Mouse (Mus musculus) liver, embryonic 14.5 days (tissue): Measurements from ENCODE around the gene Cdt1. TPM values are rescaled to one million over a fixed set of nuclear protein-coding genes. Genes with fewer than 3 reads are reported as not detected.

Experiments used
- ATAC-seq: fragments of 200-750 bp; cut with Nextera tagmentation; 2 replicates; pipeline ENCODE4 v1.8.0; 2017; ENCODE audit warnings: moderate number of reproducible peaks, mild to moderate bottlenecking, moderate library complexity; ENCODE audit not compliant: insufficient read depth
- DNase-seq, 3 experiments: peaks; one replicate each; pipeline ENCODE4 v3.0.0-alpha.2; 2012 to 2013; ENCODE audit warnings: low read depth in 3 of 3, low spot score in 3 of 3
- H3K27ac ChIP-seq: fragments of 300-500 bp; sonication (generic); 2 replicates; pipeline ENCODE4 v1.5.1; 2014; ENCODE audit warnings: moderate library complexity, mild to moderate bottlenecking, control low read depth, inconsistent platforms
- H3K27me3 ChIP-seq: fragments of 300-500 bp; sonication (generic); 2 replicates; pipeline ENCODE4 v1.6.1; 2014; ENCODE audit warnings: mild to moderate bottlenecking, low read length, moderate library complexity; ENCODE audit not compliant: control insufficient read depth, insufficient read depth
- H3K36me3 ChIP-seq: fragments of 300-500 bp; sonication (generic); replicated peaks from 2 replicates; pipeline ENCODE4 v1.6.1; 2014; ENCODE audit warnings: low read depth; ENCODE audit not compliant: control insufficient read depth, insufficient read depth
- H3K4me1 ChIP-seq, 2 experiments: fragments of 200-500 bp in 1 of 2; fragments of 300-500 bp in 1 of 2; sonication (generic) in 1 of 2; replicated peaks; 2 replicates each; pipeline ENCODE4 v1.6.1; 2012 to 2014; ENCODE audit warnings: antibody characterized with exemption in 1 of 2, inconsistent platforms in 1 of 2, low read length in 1 of 2; ENCODE audit not compliant: control insufficient read depth in 2 of 2, insufficient read depth in 2 of 2
- H3K4me2 ChIP-seq: fragments of 300-500 bp; sonication (generic); 2 replicates; pipeline ENCODE4 v1.6.1; 2014; ENCODE audit warnings: low read depth, mild to moderate bottlenecking, control low read depth, moderate library complexity
- H3K4me3 ChIP-seq, 2 experiments: fragments of 200-500 bp in 1 of 2; fragments of 300-500 bp in 1 of 2; sonication (generic) in 1 of 2; 2 replicates each; pipeline ENCODE4 v1.5.1; 2012 to 2014; ENCODE audit warnings: low read depth in 2 of 2, low read length in 2 of 2, mild to moderate bottlenecking in 2 of 2, control low read depth in 1 of 2, inconsistent platforms in 1 of 2, moderate library complexity in 1 of 2; ENCODE audit not compliant: insufficient read depth in 1 of 2
- H3K9ac ChIP-seq: fragments of 300-500 bp; sonication (generic); replicated peaks from 2 replicates; pipeline ENCODE4 v1.6.1; 2014; ENCODE audit warnings: mild to moderate bottlenecking, control low read depth, moderate library complexity
- H3K9me3 ChIP-seq: fragments of 300-500 bp; sonication (generic); 2 replicates; pipeline ENCODE4 v1.6.1; 2016; ENCODE audit warnings: low read length, mixed read lengths; ENCODE audit not compliant: control insufficient read depth
- CTCF ChIP-seq: IDR thresholded peaks from 2 replicates; pipeline ENCODE4 v1.5.1; 2016; ENCODE audit warnings: antibody characterized with exemption, low read depth, control low read depth
- EP300 ChIP-seq: IDR thresholded peaks from 2 replicates; pipeline ENCODE4 v1.6.1; 2016; ENCODE audit warnings: antibody characterized with exemption, low read depth
- WGBS: fragments of 180-500 bp; shearing (Covaris S2); extraction: QIAGEN DNeasy Blood & Tissue Kit; methylation state at CpG from one replicate; pipeline ENCODE4 v1.1.7; 2014; ENCODE audit not compliant: insufficient replicate concordance; 5-methylcytosine and 5-hydroxymethylcytosine counted together
- polyA plus RNA-seq, 2 experiments: library from polyadenylated mRNA; depleted of rRNA in 1 of 2; stranded (reverse) in 1 of 2; unstranded in 1 of 2; fragments of >200 nt; fragmentation: Nextera tagmentation in 1 of 2; extraction: Ambion mirVana in 1 of 2; gene quantifications; 2 replicates each; pipeline versions ENCODE4 v1.2.1 to v1.2.3; 2012 to 2014

The Cdt1 gene
- polyA plus RNA-seq, 2 experiments: 41.9 to 65.3 TPM

GRCm38 (mm10) chr8:122596031-122596430, 28.2 kb downstream of the Cdt1 start:
- no peak for DNase-seq
- Histone ChIP-seq H3K4me3 (no peak overlapping the region), H3K9me3 (no peaks in the 10 kb centered on the region)

GRCm38 (mm10) chr8:122600666-122601065, 32.9 kb downstream of the Cdt1 start:
- no peaks in the 10 kb centered on the region for H3K4me1 ChIP-seq
- no peak overlapping the region for H3K27ac ChIP-seq
- H3K36me3 ChIP-seq: no peaks in the 10 kb centered on the region
- H3K27me3 ChIP-seq: no peaks in the 10 kb centered on the region
- DNase-seq (no peak), ATAC-seq (no peak)
- no peak overlapping the region for H3K4me2 ChIP-seq
- WGBS: 82% methylated on average over 9 of the region's 9 CpGs
- no peak overlapping the region for H3K9ac ChIP-seq
- no peak overlapping the region for H3K4me3 ChIP-seq
- TF ChIP-seq EP300: no peak
- no peak for TF ChIP-seq CTCF
- H3K9me3 ChIP-seq: no peaks in the 10 kb centered on the region

More at GRCm38 (mm10) chr8:122596031-122596430, 28.2 kb downstream of the Cdt1 start:
- H3K27me3 ChIP-seq: no peaks in the 10 kb centered on the region
- H3K9ac ChIP-seq: no peak overlapping the region
- WGBS: 34% methylated on average over 4 of the region's 4 CpGs
- H3K4me1 ChIP-seq: 0 out of 4 replicates have a peak, but pooled peaks cover 0 to 3% of the 10 kb centered on the region in 2 experiments
- TF ChIP-seq CTCF (no peak), EP300 (no peak)
- no peak for ATAC-seq
- no peaks in the 10 kb centered on the region for H3K36me3 ChIP-seq
- H3K4me2 ChIP-seq: no peak overlapping the region
- no peak overlapping the region for H3K27ac ChIP-seq

GRCm38 (mm10) chr8:122604640-122605039, 36.8 kb downstream of the Cdt1 start:
- DNase-seq: no peak
- Histone ChIP-seq H3K27ac (no peak overlapping the region), H3K9ac (no peak overlapping the region), H3K9me3 (no peaks in the 10 kb centered on the region), H3K36me3 (no peaks in the 10 kb centered on the region), H3K4me2 (no peak overlapping the region), H3K27me3 (no peaks in the 10 kb centered on the region), H3K4me1 (no peaks in the 10 kb centered on the region), H3K4me3 (no peak overlapping the region)
- no peak for ATAC-seq
- WGBS: 45% methylated on average over 1 of the region's 1 CpGs
- TF ChIP-seq EP300: no peak
- TF ChIP-seq CTCF: no peak

- TF ChIP-seq EP300: no peak
- TF ChIP-seq CTCF: no peak
- no peak overlapping the region for H3K4me3 ChIP-seq
- H3K27ac ChIP-seq: no peak overlapping the region
- no peaks in the 10 kb centered on the region for H3K36me3 ChIP-seq
- no peak overlapping the region for H3K4me2 ChIP-seq
- 66% methylated on average over 4 of the region's 4 CpGs for WGBS
- no peaks in the 10 kb centered on the region for H3K9me3 ChIP-seq
- DNase-seq (no peak), ATAC-seq (no peak)
- no peaks in the 10 kb centered on the region for H3K27me3 ChIP-seq
- no peak overlapping the region for H3K9ac ChIP-seq
- H3K4me1 ChIP-seq: no peaks in the 10 kb centered on the region
These were observed 37.6 kb downstream of the Cdt1 start for GRCm38 (mm10) chr8:122605367-122605766.

GRCm38 (mm10) chr8:122606810-122607209, 39.0 kb downstream of the Cdt1 start:
- Histone ChIP-seq H3K4me2 (no peak overlapping the region), H3K27me3 (no peaks in the 10 kb centered on the region), H3K36me3 (no peaks in the 10 kb centered on the region), H3K4me3 (no peak overlapping the region), H3K9me3 (no peaks in the 10 kb centered on the region), H3K27ac (no peak overlapping the region), H3K9ac (no peak overlapping the region), H3K4me1 (peaks cover 0 to 3% of the 10 kb centered on the region in 2 experiments; a peak in 1 of 4 replicates)
- TF ChIP-seq EP300: no peak
- TF ChIP-seq CTCF: no peak
- WGBS: 76% methylated on average over 11 of the region's 12 CpGs
- ATAC-seq (no peak), DNase-seq (no peak)
